Mouse (Mus musculus): ENCODE data around the gene Gm49661. TPM values are rescaled to one million over a fixed set of nuclear protein-coding genes. Genes with fewer than 3 reads are reported as not detected.

Gene Gm49661
- polyA plus RNA-seq (2014; fragmentation: Nextera tagmentation; extraction: Ambion mirVana): not detected in 2 replicates

DNA sequence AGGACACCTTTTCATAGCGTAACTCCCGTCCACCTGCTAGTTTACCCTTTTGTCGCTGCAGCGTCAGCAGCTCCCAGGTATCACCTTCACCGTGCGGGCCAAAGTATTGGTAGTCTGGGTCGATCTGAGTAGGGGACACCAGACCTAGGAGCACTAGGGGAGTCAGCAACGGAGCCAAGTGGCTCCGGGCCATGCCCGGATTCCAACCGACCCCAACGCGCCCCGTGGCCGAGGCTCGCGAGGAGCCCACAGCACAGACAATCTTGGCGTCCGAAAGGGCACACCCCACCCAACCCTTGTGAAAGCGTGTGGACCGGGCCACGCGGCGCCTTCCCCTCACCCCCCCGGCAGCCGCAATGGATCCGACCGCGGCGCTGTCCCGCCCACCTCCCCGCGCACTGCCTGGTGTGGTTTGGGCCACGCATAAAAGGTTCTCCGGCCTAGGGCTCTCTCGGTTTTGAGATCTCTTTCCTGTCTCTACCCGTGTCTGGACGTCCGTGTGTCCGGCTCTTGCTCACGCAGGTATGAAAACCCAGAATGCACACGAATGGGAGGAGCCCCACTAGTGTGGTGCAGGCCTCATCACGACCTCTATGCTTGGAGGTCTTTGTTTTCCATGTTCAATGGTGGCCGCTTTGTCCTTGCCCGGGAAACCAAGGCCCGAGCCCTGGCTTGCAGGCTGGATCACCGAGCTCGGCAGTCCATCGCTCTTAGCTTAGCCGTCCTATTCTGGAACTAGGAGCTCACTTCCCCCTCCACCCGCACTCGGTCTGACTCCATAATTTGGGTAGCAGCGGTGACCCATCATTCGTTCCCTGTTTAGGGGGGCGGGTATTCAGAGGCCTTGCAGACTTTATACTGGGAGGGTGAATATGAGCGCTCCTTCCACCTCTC, at the start of gene Gm49661, which contains the start of the genes Prdx2 and Rnaseh2a:
Gene Gm49661, minus strand, starts transcription at position 193 of the 894 bp plus-strand sequence.
Gene Prdx2, plus strand, starts transcription at position 347 of the 894 bp plus-strand sequence.
Gene Rnaseh2a, minus strand, starts transcription at position 527 of the 894 bp plus-strand sequence.
- Histone ChIP-seq H3K4me1 (ENCODE audit: control insufficient read depth, insufficient read depth, low read length) (peaks cover 25% of the 10 kb centered on the region), H3K9ac (replicated peaks; ENCODE audit: low read depth, low read length) (peak within 1 kb of the TSS; percentile 67), H3K36me3 (ENCODE audit: control insufficient read depth, insufficient read depth, low read length) (peaks cover 30% of the 10 kb centered on the region), H3K9me3 (ENCODE audit: control insufficient read depth, low read depth, low read length) (no peaks in the 10 kb centered on the region), H3K27me3 (ENCODE audit: control insufficient read depth, insufficient read depth, low read length) (no peaks in the 10 kb centered on the region), H3K4me3 (ENCODE audit: low read depth, low read length) (peak within 1 kb of the TSS; percentile 51), H3K27ac (ENCODE audit: low read length) (peak within 1 kb of the TSS; percentile 83), H3K4me2 (replicated peaks; ENCODE audit: low read depth, low read length) (peak within 1 kb of the TSS; percentile 83)
- under 1% methylated on average over 56 of the region's 56 CpGs for WGBS
- peak; percentile 78 for ATAC-seq (ENCODE audit: insufficient number of reproducible peaks, insufficient read depth, low FRiP score, low read depth)

- H3K9ac ChIP-seq (replicated peaks; ENCODE audit: low read depth, low read length): no peak overlapping the region
- no peak for ATAC-seq (ENCODE audit: insufficient number of reproducible peaks, insufficient read depth, low FRiP score, low read depth)
These were observed 48.0 kb upstream of the Gm49661 start for GRCm38 (mm10) chr8:85017209-85017608.

GRCm38 (mm10) chr8:85016724-85017123, 47.5 kb upstream of the Gm49661 start:
- WGBS: 55% methylated on average over 10 of the region's 10 CpGs
- Histone ChIP-seq H3K9me3 (ENCODE audit: control insufficient read depth, low read depth, low read length) (no peaks in the 10 kb centered on the region), H3K27me3 (ENCODE audit: control insufficient read depth, insufficient read depth, low read length) (0 out of 2 replicates have a peak, but pooled peaks cover 4% of the 10 kb centered on the region), H3K36me3 (ENCODE audit: control insufficient read depth, insufficient read depth, low read length) (peaks cover 31% of the 10 kb centered on the region), H3K4me1 (ENCODE audit: control insufficient read depth, insufficient read depth, low read length) (peaks cover 4% of the 10 kb centered on the region; the same call in 1 of the 2 replicates), H3K27ac (ENCODE audit: low read length) (0 out of 2 replicates have a peak overlapping the region, but pooled peaks have one; percentile 33), H3K4me2 (replicated peaks; ENCODE audit: low read depth, low read length) (no peak overlapping the region), H3K4me3 (ENCODE audit: low read depth, low read length) (no peak overlapping the region), H3K9ac (replicated peaks; ENCODE audit: low read depth, low read length) (no peak overlapping the region)
- no peak for ATAC-seq (ENCODE audit: insufficient number of reproducible peaks, insufficient read depth, low FRiP score, low read depth)

More at GRCm38 (mm10) chr8:85017209-85017608, 48.0 kb upstream of the Gm49661 start:
- H3K27me3 ChIP-seq (ENCODE audit: control insufficient read depth, insufficient read depth, low read length): 0 out of 2 replicates have a peak, but pooled peaks cover 3% of the 10 kb centered on the region
- peaks cover 36% of the 10 kb centered on the region for H3K36me3 ChIP-seq (ENCODE audit: control insufficient read depth, insufficient read depth, low read length)
- no peaks in the 10 kb centered on the region for H3K9me3 ChIP-seq (ENCODE audit: control insufficient read depth, low read depth, low read length)
- H3K4me3 ChIP-seq (ENCODE audit: low read depth, low read length): no peak overlapping the region
- WGBS: 49% methylated on average over 5 of the region's 5 CpGs
- peak overlapping the region; percentile 33; the same call in 1 of the 2 replicates for H3K27ac ChIP-seq (ENCODE audit: low read length)
- H3K4me2 ChIP-seq (replicated peaks; ENCODE audit: low read depth, low read length): no peak overlapping the region
- peaks cover 4% of the 10 kb centered on the region; the same call in 1 of the 2 replicates for H3K4me1 ChIP-seq (ENCODE audit: control insufficient read depth, insufficient read depth, low read length)

- Histone ChIP-seq H3K27me3 (ENCODE audit: control insufficient read depth, insufficient read depth, low read length) (peaks cover 15% of the 10 kb centered on the region), H3K4me1 (ENCODE audit: control insufficient read depth, insufficient read depth, low read length) (peaks cover 4% of the 10 kb centered on the region; the same call in 1 of the 2 replicates), H3K4me2 (replicated peaks; ENCODE audit: low read depth, low read length) (peak within 1 kb of the TSS; percentile 47), H3K36me3 (ENCODE audit: control insufficient read depth, insufficient read depth, low read length) (peaks cover 14% of the 10 kb centered on the region), H3K9me3 (ENCODE audit: control insufficient read depth, low read depth, low read length) (no peaks in the 10 kb centered on the region), H3K9ac (replicated peaks; ENCODE audit: low read depth, low read length) (no peak within 1 kb of the TSS; the same call in 1 of the 2 replicates), H3K27ac (ENCODE audit: low read length) (no peak within 1 kb of the TSS), H3K4me3 (ENCODE audit: low read depth, low read length) (peak within 1 kb of the TSS; percentile 12; the same call in 1 of the 2 replicates)
- ATAC-seq (ENCODE audit: insufficient number of reproducible peaks, insufficient read depth, low FRiP score, low read depth): no peak
- WGBS: 46% methylated on average over 2 of the region's 2 CpGs
These were observed 45.2 kb upstream of the Gm49661 start, which contains the start of gene Best2 for GRCm38 (mm10) chr8:85014431-85014830. TSS of gene Best2 (minus strand) at chr8:85014531.

GRCm38 (mm10) chr8:85013230-85013840, 44.1 kb upstream of the Gm49661 start:
- 5% methylated on average over 26 of the region's 26 CpGs for WGBS
- H3K4me1 ChIP-seq (ENCODE audit: control insufficient read depth, insufficient read depth, low read length): peaks cover 4% of the 10 kb centered on the region; the same call in 1 of the 2 replicates
- H3K4me3 ChIP-seq (ENCODE audit: low read depth, low read length): peak overlapping the region; percentile 12; the same call in 1 of the 2 replicates
- ATAC-seq (ENCODE audit: insufficient number of reproducible peaks, insufficient read depth, low FRiP score, low read depth): peak; percentile 64
- H3K9ac ChIP-seq (replicated peaks; ENCODE audit: low read depth, low read length): no peak overlapping the region; the same call in 1 of the 2 replicates
- H3K9me3 ChIP-seq (ENCODE audit: control insufficient read depth, low read depth, low read length): no peaks in the 10 kb centered on the region
- peaks cover 3% of the 10 kb centered on the region for H3K36me3 ChIP-seq (ENCODE audit: control insufficient read depth, insufficient read depth, low read length)
- peak overlapping the region; percentile 47 for H3K4me2 ChIP-seq (replicated peaks; ENCODE audit: low read depth, low read length)
- H3K27me3 ChIP-seq (ENCODE audit: control insufficient read depth, insufficient read depth, low read length): peaks cover 20% of the 10 kb centered on the region
- no peak overlapping the region for H3K27ac ChIP-seq (ENCODE audit: low read length)

- no peak for ATAC-seq (ENCODE audit: insufficient number of reproducible peaks, insufficient read depth, low FRiP score, low read depth)
- Histone ChIP-seq H3K27ac (ENCODE audit: low read length) (no peak overlapping the region), H3K4me1 (ENCODE audit: control insufficient read depth, insufficient read depth, low read length) (peaks cover 4% of the 10 kb centered on the region; the same call in 1 of the 2 replicates), H3K9me3 (ENCODE audit: control insufficient read depth, low read depth, low read length) (no peaks in the 10 kb centered on the region), H3K27me3 (ENCODE audit: control insufficient read depth, insufficient read depth, low read length) (peaks cover 22% of the 10 kb centered on the region), H3K4me3 (ENCODE audit: low read depth, low read length) (no peak overlapping the region), H3K9ac (replicated peaks; ENCODE audit: low read depth, low read length) (no peak overlapping the region), H3K4me2 (replicated peaks; ENCODE audit: low read depth, low read length) (no peak overlapping the region), H3K36me3 (ENCODE audit: control insufficient read depth, insufficient read depth, low read length) (no peaks in the 10 kb centered on the region)
- 12% methylated on average over 28 of the region's 28 CpGs for WGBS
These were observed 42.0 kb upstream of the Gm49661 start for GRCm38 (mm10) chr8:85011242-85011641.

- no peak for ATAC-seq (ENCODE audit: insufficient number of reproducible peaks, insufficient read depth, low FRiP score, low read depth)
These were observed 38.5 kb upstream of the Gm49661 start for GRCm38 (mm10) chr8:85007686-85008085.

More at GRCm38 (mm10) chr8:85007686-85008085, 38.5 kb upstream of the Gm49661 start:
- no peaks in the 10 kb centered on the region for H3K36me3 ChIP-seq (ENCODE audit: control insufficient read depth, insufficient read depth, low read length)
- no peak overlapping the region for H3K4me2 ChIP-seq (replicated peaks; ENCODE audit: low read depth, low read length)
- WGBS: 19% methylated on average over 25 of the region's 25 CpGs
- no peaks in the 10 kb centered on the region for H3K9me3 ChIP-seq (ENCODE audit: control insufficient read depth, low read depth, low read length)
- H3K9ac ChIP-seq (replicated peaks; ENCODE audit: low read depth, low read length): no peak overlapping the region
- H3K27me3 ChIP-seq (ENCODE audit: control insufficient read depth, insufficient read depth, low read length): peaks cover 18% of the 10 kb centered on the region
- no peak overlapping the region for H3K4me3 ChIP-seq (ENCODE audit: low read depth, low read length)
- no peak overlapping the region for H3K27ac ChIP-seq (ENCODE audit: low read length)
- no peaks in the 10 kb centered on the region for H3K4me1 ChIP-seq (ENCODE audit: control insufficient read depth, insufficient read depth, low read length)

Measured in stomach, embryonic 14.5 days (tissue).